Mouse (Mus musculus) liver, adult 2 months (tissue): ENCODE results near the gene Tut1.

ENCODE experiments used
- CTCF ChIP-seq: fragments of 200-500 bp; IDR thresholded peaks from 2 replicates; pipeline ENCODE4 v1.5.1; 2011; ENCODE audit warnings: low read depth, low read length, control low read depth
- POLR2A ChIP-seq: fragments of 200-500 bp; IDR thresholded peaks from 2 replicates; pipeline ENCODE4 v1.6.1; 2011; ENCODE audit warnings: low read length, control low read depth; ENCODE audit not compliant: insufficient read depth; ENCODE audit errors: extremely low read depth

DNA sequence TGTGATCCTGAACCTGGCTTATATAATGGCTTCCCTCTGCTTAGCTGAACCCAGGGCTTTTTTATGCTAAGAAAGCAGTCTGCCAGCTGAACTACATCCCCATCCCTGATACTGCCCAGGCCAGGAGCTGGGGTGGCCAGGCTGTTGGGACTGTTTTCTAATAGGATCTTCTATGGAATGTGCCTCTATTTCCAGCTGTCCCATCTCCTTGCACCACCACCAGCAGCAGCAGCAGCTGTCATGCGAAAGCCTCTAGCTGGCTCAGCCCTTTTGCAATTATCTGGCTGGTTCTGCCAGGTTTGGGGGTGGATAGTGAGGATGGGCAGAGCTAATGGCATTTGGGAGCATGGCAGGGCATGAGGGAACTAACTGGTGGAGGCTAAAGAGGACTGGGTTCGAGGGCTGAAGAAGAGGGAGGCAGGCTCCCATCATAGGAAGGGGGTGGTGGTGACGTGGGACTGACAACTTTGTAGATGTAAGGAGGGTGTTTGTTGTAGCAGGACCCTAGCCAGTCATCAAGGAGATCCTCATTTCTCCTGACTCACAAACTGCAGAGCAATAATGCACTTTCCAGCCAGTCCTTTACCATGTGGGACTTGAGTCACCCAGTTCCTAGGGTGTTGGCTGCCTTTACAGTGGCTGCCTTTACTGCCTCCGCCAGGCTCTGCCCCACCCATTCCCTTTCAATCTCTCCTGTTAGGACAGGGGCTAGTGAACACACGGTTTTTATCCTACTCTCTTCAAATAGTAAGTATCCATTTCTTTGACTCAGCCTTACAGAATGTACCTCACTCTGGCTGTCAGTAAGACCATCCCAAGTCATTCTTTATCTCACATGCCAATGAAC, 28.9 kb downstream of the Tut1 start:
- TF ChIP-seq CTCF = no peak
- TF ChIP-seq POLR2A = no peak
